Mouse (Mus musculus) neural tube, embryonic 15.5 days (tissue): ENCODE measurements around the gene Abcg5. TPM values are rescaled to one million over a fixed set of nuclear protein-coding genes. Genes with fewer than 3 reads are reported as not detected.

ENCODE experiments used
- ATAC-seq: fragments of 200-750 bp; cut with Nextera tagmentation; 2 replicates; pipeline ENCODE4 v1.8.0; 2017; ENCODE audit warnings: mild to moderate bottlenecking, moderate TSS enrichment, moderate library complexity; ENCODE audit not compliant: low FRiP score
- H3K27ac ChIP-seq: fragments of 300-500 bp; sonication (generic); replicated peaks from 2 replicates; pipeline ENCODE4 v1.5.1; 2015; ENCODE audit warnings: mild to moderate bottlenecking, inconsistent platforms
- H3K27me3 ChIP-seq: fragments of 300-500 bp; sonication (generic); replicated peaks from 2 replicates; pipeline ENCODE4 v1.6.1; 2015; ENCODE audit warnings: inconsistent platforms
- H3K36me3 ChIP-seq: fragments of 300-500 bp; sonication (generic); 2 replicates; pipeline ENCODE4 v1.6.1; 2015; ENCODE audit warnings: inconsistent platforms
- H3K4me1 ChIP-seq: fragments of 300-500 bp; sonication (generic); 2 replicates; pipeline ENCODE4 v1.6.1; 2015; ENCODE audit warnings: inconsistent platforms
- H3K4me2 ChIP-seq: fragments of 300-500 bp; sonication (generic); 2 replicates; pipeline ENCODE4 v1.6.1; 2015; ENCODE audit warnings: inconsistent platforms, mild to moderate bottlenecking, moderate library complexity
- H3K4me3 ChIP-seq: fragments of 300-500 bp; sonication (generic); replicated peaks from 2 replicates; pipeline ENCODE4 v1.5.1; 2015; ENCODE audit warnings: mild to moderate bottlenecking, inconsistent platforms
- H3K9ac ChIP-seq: fragments of 300-500 bp; sonication (generic); replicated peaks from 2 replicates; pipeline ENCODE4 v1.6.1; 2015; ENCODE audit warnings: mild to moderate bottlenecking, inconsistent platforms
- H3K9me3 ChIP-seq: fragments of 300-500 bp; sonication (generic); replicated peaks from 2 replicates; pipeline ENCODE4 v1.6.1; 2016; ENCODE audit warnings: inconsistent platforms
- WGBS: fragments of 180-500 bp; shearing (Covaris S2); methylation state at CpG from one replicate; pipeline ENCODE4 v1.1.7; 2015; ENCODE audit warnings: mixed read lengths; 5-methylcytosine and 5-hydroxymethylcytosine counted together
- polyA plus RNA-seq: library from polyadenylated mRNA; unstranded; fragments of >200 nt; fragmentation: Nextera tagmentation; extraction: Ambion mirVana; gene quantifications from 2 replicates; pipeline ENCODE4 v1.2.1, GENCODE M21; 2015

Abcg5 gene
- polyA plus RNA-seq: 0.93 and 0.95 TPM in 2 replicates

GRCm38 (mm10) chr17:84682734-84683717 is at the start of gene Abcg5:
TSS of gene Abcg5 (minus strand) at chr17:84683011.
- Histone ChIP-seq H3K4me3 (no peak within 1 kb of the TSS), H3K27me3 (no peaks in the 10 kb centered on the region), H3K36me3 (no peaks in the 10 kb centered on the region), H3K9me3 (no peaks in the 10 kb centered on the region), H3K27ac (no peak within 1 kb of the TSS), H3K9ac (no peak within 1 kb of the TSS), H3K4me2 (no peak within 1 kb of the TSS), H3K4me1 (no peaks in the 10 kb centered on the region)
- 79% methylated on average over 18 of the region's 18 CpGs for WGBS
- no peak for ATAC-seq

DNA sequence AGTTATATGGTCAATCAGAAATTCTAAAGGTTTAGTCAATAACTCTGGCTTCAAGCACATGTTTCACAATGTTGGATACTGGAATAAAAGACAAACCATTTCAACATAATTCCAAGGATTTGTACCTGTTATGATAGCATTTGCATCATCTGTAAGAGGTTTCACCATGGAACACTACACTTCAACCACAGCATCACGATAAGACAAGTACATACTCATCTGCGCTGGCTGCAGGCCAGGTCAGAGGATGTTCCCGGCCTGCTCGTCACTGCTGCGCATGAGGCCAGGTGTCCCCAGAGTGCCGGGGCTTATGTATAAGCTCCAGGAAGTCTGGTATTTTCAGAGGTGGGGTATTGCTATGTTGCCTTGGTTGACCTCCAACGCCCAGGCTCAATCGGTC is 49.8 kb upstream of the Abcg5 start:
- no peak overlapping the region for H3K4me2 ChIP-seq
- no peak overlapping the region for H3K4me3 ChIP-seq
- no peaks in the 10 kb centered on the region; the same call in 1 of the 2 replicates for H3K4me1 ChIP-seq
- H3K36me3 ChIP-seq: peaks cover 20% of the 10 kb centered on the region
- ATAC-seq: no peak
- H3K9me3 ChIP-seq: no peaks in the 10 kb centered on the region
- no peaks in the 10 kb centered on the region for H3K27me3 ChIP-seq
- no peak overlapping the region for H3K9ac ChIP-seq
- no peak overlapping the region for H3K27ac ChIP-seq
- WGBS: 91% methylated on average over 8 of the region's 8 CpGs

DNA sequence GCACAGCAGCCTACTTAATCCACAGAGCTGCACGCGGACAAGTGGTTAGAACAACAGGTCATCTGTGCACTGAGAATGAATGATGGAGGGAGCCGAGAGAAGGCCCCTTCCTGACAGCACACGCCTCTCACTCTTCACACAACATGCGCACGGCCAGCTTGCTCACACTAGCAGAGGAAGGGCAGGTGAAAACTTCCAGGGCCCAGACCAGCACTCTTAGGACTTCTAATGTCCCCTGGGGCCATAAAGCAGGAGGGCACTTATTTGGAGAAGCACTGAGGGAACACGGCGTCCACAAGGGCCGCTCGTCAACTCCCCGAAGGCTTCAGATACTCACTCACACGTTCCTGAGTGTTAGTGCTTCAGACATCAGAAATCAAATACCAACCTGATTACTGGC is 48.5 kb upstream of the Abcg5 start:
- Histone ChIP-seq H3K36me3 (peaks cover 20% of the 10 kb centered on the region), H3K4me3 (no peak overlapping the region), H3K4me1 (no peaks in the 10 kb centered on the region), H3K9me3 (no peaks in the 10 kb centered on the region), H3K27me3 (no peaks in the 10 kb centered on the region), H3K9ac (no peak overlapping the region), H3K4me2 (no peak overlapping the region), H3K27ac (no peak overlapping the region)
- ATAC-seq: no peak
- WGBS: 91% methylated on average over 12 of the region's 12 CpGs

DNA sequence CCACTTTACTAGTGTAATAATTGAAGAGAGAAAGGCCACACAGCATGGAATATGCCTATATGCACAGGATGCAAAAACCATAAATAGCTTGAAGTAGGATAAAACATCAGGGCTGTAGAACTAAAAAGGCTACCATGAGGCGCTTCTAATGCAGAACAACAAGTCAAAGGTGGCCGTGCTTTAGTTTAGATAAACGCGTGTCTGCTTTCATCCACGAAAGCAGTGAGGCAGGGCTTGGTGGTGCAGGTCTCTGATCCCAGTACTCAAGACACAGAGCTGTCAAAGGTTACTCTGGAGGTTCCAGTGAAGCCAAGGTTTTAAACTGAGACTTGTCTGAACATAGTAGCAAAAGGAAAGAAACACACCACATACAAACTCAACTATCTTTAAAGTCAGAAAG is 46.3 kb upstream of the Abcg5 start:
- no peak overlapping the region for H3K4me3 ChIP-seq
- no peaks in the 10 kb centered on the region for H3K4me1 ChIP-seq
- WGBS: 98% methylated on average over 5 of the region's 5 CpGs
- no peak for ATAC-seq
- no peaks in the 10 kb centered on the region for H3K27me3 ChIP-seq
- peaks cover 28% of the 10 kb centered on the region for H3K36me3 ChIP-seq
- H3K27ac ChIP-seq: no peak overlapping the region
- no peak overlapping the region for H3K9ac ChIP-seq
- H3K4me2 ChIP-seq: no peak overlapping the region
- H3K9me3 ChIP-seq: no peaks in the 10 kb centered on the region

DNA sequence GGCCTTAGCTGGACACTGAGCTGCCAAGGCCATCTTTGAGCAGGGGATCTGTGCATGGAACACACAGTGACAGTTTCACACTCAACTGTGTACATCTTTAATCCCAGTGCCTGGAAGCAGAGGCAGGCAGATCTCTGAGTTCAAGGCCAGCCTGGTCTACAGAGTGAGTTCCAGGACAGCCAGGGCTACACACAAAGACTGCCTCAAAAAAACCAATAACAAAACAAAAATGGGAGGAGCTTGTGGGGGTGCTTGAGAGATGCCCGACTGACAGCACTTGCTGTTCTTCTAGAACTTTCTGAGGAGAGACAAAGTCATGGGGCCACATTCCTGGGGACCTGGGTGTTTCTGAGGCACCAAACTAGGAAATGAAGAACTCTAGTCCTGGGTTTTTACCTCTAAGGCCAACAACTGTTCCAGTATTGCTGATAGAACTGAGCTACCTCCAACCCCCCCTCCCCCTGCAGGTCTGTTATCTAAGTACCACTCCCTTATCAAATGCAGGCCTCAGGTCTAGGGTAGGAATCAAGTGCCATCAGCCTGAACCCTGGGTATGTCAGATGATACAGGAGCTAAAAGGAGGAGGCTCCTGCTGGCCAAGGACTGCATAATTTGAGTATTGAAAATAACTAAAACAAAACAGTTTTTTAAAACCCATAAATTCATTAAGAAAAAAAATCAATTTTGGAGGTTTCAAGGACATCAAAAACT is 45.5 kb upstream of the Abcg5 start:
- WGBS: 75% methylated on average over 1 of the region's 1 CpGs
- no peak overlapping the region for H3K27ac ChIP-seq
- no peak overlapping the region for H3K9ac ChIP-seq
- peaks cover 28% of the 10 kb centered on the region for H3K36me3 ChIP-seq
- no peaks in the 10 kb centered on the region for H3K9me3 ChIP-seq
- ATAC-seq: no peak
- no peaks in the 10 kb centered on the region for H3K27me3 ChIP-seq
- no peaks in the 10 kb centered on the region for H3K4me1 ChIP-seq
- H3K4me2 ChIP-seq: no peak overlapping the region
- H3K4me3 ChIP-seq: no peak overlapping the region

- H3K4me3 ChIP-seq: no peak overlapping the region
- no peak for ATAC-seq
- H3K4me1 ChIP-seq: no peaks in the 10 kb centered on the region
- no peaks in the 10 kb centered on the region for H3K27me3 ChIP-seq
- H3K4me2 ChIP-seq: no peak overlapping the region
- WGBS: 96% methylated on average over 3 of the region's 3 CpGs
- H3K36me3 ChIP-seq: peaks cover 28% of the 10 kb centered on the region
- H3K27ac ChIP-seq: no peak overlapping the region
- no peak overlapping the region for H3K9ac ChIP-seq
- H3K9me3 ChIP-seq: no peaks in the 10 kb centered on the region
Observed at GRCm38 (mm10) chr17:84725163-84725562, 42.4 kb upstream of the Abcg5 start.

DNA sequence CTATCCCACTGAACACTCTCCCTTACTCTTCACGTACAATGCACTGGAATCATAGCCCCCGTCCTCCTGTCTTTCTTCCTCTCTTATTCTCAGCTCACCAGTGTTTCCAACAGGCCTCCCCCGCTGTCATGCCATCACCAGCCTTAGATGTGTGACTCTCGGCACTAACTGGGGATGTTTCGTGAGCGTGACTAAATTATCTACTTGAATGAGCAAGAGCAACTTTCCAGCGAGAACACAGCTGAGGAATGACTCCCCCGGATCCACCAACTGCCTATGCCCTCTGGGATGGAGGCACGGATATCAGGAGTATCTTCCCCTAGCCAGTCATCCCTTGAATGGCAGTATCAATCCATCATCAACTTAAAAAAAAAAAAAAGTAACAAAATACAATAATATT is 41.2 kb upstream of the Abcg5 start:
- ATAC-seq: no peak
- WGBS: 49% methylated on average over 9 of the region's 9 CpGs
- H3K9ac ChIP-seq: no peak overlapping the region

DNA sequence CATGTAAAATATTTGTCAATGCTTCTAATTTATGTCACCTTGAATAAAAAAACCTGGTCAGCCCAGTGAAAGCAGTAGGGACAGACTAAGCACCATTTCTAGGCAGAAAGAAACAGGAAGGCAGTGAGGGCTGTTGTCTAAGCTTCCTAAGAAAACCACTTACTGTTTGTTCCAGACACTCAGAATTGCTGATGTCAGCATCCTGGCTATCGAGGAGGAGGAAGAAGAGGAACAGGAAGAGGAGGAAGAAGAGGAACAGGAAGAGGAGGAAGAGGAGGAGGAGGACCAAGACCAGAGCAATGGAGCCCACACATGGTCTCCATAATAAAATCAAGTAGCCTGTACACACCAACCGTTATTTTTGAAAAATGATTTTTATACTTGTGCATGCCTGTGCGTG is 36.3 kb upstream of the Abcg5 start:
- Histone ChIP-seq H3K27me3 (no peaks in the 10 kb centered on the region; the same call in 1 of the 2 replicates), H3K4me3 (no peak overlapping the region), H3K36me3 (peaks cover 13% of the 10 kb centered on the region), H3K27ac (no peak overlapping the region), H3K9me3 (no peaks in the 10 kb centered on the region), H3K4me2 (no peak overlapping the region), H3K4me1 (0 out of 2 replicates have a peak, but pooled peaks cover 4% of the 10 kb centered on the region), H3K9ac (no peak overlapping the region)
- 85% methylated on average over 3 of the region's 3 CpGs for WGBS
- no peak for ATAC-seq

More for the DNA sequence above, 41.2 kb upstream of the Abcg5 start:
- H3K27ac ChIP-seq: no peak overlapping the region
- H3K27me3 ChIP-seq: no peaks in the 10 kb centered on the region; the same call in 1 of the 2 replicates
- no peak overlapping the region for H3K4me2 ChIP-seq
- no peaks in the 10 kb centered on the region for H3K9me3 ChIP-seq
- H3K4me3 ChIP-seq: no peak overlapping the region
- H3K36me3 ChIP-seq: peaks cover 23% of the 10 kb centered on the region
- no peaks in the 10 kb centered on the region for H3K4me1 ChIP-seq

DNA sequence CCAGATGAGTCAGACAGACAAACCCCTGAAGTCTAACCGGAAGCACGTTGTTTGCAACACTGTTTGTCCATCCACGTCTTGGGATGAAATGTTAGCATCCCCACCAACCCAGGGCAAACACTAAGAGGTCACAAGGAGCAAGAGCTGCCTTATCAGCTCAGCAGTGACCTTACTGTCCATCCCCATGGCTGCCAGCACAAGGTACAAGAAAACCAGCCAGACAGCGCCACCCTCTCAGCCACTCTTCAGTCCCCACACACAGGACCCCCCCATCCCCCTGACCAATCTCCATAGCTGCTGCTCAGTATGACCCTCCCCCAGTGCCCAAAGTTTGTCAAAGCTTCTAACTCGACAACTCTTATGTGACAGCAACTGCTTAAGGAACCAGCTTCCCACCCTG is 34.6 kb upstream of the Abcg5 start:
- H3K9me3 ChIP-seq: no peaks in the 10 kb centered on the region
- 88% methylated on average over 5 of the region's 5 CpGs for WGBS

GRCm38 (mm10) chr17:84716252-84716872 is 33.6 kb upstream of the Abcg5 start:
- Histone ChIP-seq H3K4me3 (no peak overlapping the region), H3K36me3 (peaks cover 6% of the 10 kb centered on the region), H3K4me2 (no peak overlapping the region), H3K27ac (no peak overlapping the region), H3K9ac (no peak overlapping the region), H3K9me3 (no peaks in the 10 kb centered on the region), H3K27me3 (peaks cover 3% of the 10 kb centered on the region; the same call in 1 of the 2 replicates), H3K4me1 (peaks cover 8% of the 10 kb centered on the region; the same call in 1 of the 2 replicates)
- no peak for ATAC-seq
- WGBS: 45% methylated on average over 16 of the region's 16 CpGs

More for the DNA sequence above, 34.6 kb upstream of the Abcg5 start:
- no peak overlapping the region for H3K9ac ChIP-seq
- peaks cover 3% of the 10 kb centered on the region; the same call in 1 of the 2 replicates for H3K27me3 ChIP-seq
- peaks cover 8% of the 10 kb centered on the region; the same call in 1 of the 2 replicates for H3K4me1 ChIP-seq
- peaks cover 13% of the 10 kb centered on the region for H3K36me3 ChIP-seq
- no peak overlapping the region for H3K4me3 ChIP-seq
- H3K4me2 ChIP-seq: no peak overlapping the region
- H3K27ac ChIP-seq: no peak overlapping the region
- ATAC-seq: no peak

DNA sequence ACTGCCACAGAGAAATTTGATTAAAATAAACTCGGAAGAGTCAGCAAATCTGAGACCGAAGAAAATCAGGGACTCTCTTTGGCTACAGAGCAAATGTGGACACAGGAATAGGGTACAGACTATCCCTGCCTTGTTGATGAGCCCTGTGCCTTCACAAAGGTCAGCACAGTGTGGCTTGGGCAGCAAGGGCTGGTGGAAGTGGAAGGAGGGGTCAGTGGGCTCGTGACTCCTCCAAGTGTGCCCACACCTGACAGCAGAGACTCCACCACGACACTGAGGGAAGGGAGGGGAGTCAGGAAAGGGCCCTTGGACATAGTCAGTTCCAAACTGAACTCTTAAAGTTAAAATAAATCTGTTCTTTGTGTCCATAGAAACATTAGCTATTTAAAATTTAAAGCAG is 32.1 kb upstream of the Abcg5 start:
- Histone ChIP-seq H3K36me3 (peaks cover 4% of the 10 kb centered on the region; the same call in 1 of the 2 replicates), H3K9ac (no peak overlapping the region), H3K27me3 (peaks cover 3% of the 10 kb centered on the region; the same call in 1 of the 2 replicates), H3K4me2 (no peak overlapping the region), H3K27ac (no peak overlapping the region), H3K4me3 (no peak overlapping the region), H3K9me3 (no peaks in the 10 kb centered on the region), H3K4me1 (peaks cover 11% of the 10 kb centered on the region; the same call in 1 of the 2 replicates)
- no peak for ATAC-seq
- WGBS: 71% methylated on average over 4 of the region's 4 CpGs
